Mouse (Mus musculus): Measurements from ENCODE around the gene Tmem123.

Gene Tmem123

DNA sequence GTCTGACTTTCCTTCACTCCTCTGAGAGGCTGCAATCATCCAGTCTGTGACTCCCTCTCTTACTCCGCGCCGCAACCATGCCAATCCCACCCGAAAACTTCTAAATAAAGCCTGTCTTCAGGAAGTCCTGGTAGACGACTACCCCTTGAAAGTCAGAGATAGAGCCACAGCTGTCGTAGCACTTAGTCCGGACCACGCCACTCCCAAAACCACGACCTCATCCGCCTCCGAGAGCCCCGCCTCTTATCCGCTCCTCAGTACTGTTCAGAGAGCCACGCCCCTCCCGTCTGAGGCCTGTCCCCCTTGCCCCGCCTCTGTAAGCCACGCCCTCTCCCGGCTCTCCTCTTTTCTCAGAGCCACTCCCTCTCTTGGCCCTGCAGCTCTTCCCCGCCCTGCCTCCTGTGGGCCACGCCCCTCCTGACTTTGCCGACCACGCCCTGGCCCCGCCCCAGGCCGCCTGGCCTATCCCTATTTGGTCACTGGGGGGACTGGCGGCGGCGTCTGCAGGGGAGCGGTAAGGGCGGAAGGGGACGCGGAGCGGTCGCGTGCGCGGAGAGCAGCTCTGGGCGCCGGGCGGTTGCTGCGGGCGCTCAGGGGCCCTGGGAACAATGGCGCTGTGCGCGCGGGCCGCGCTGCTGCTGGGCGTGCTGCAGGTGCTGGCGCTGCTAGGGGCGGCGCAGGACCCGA is at the start of gene Tmem123:
Gene Tmem123, plus strand, starts transcription at position 428 of the 687 bp plus-strand sequence.
- in situ Hi-C loops (cut with MboI, MseI): loop anchor here (10.0 kb wide), 2 partner anchors 111 to 579 kb away; partner anchors contain the start of genes Birc3 (in 1 of the 2), Dcun1d5 (in 1 of the 2) and Dync2h1 (in 1 of the 2)

DNA sequence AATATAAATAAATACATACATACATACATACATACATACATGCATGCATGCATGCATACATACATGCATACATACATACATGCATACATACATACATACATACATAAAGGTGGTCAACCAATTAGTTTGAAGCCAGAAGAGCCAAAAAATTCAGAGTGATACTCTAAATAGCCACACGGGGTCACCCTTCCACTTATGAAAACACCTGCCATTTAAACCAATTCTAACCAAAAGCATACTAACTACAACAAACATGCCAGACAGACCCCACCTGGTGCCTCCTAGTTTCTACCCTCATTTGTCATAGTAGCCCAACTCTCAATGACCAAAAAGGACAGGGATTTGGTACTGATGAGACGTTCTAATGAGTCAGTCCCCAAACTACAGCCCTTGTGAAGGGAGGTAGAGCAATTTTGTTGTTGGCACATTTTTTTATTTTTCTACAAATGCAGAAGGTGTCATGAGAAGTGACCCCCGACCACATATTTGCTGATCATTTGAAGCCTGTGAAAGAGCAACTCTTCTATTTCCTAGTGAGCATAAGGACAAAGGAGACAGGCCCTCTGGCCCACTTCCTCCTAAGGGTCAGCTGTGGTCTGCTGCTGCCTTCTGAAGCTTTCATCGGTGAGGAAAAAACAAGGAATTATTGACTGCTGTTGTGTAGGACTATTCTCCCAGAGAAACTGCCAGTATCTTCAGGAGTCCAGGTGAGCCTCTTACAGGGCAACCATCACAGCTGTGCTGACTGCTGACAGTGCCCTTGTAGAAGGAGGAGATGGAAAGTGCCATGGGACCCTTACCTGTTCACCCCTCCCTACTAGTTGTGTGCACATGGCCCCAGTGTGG is 49.6 kb upstream of the Tmem123 start:
- in situ Hi-C loops (cut with MboI, MseI): loop anchor here (5.0 kb wide), 1 partner anchor 183 kb away; no protein-coding TSS in a partner anchor

- in situ Hi-C loops (cut with MboI, MseI): loop anchor here (5.0 kb wide), 1 partner anchor 182 kb away; no protein-coding TSS in a partner anchor
Observed at GRCm38 (mm10) chr9:7714908-7715175, 49.0 kb upstream of the Tmem123 start.

DNA sequence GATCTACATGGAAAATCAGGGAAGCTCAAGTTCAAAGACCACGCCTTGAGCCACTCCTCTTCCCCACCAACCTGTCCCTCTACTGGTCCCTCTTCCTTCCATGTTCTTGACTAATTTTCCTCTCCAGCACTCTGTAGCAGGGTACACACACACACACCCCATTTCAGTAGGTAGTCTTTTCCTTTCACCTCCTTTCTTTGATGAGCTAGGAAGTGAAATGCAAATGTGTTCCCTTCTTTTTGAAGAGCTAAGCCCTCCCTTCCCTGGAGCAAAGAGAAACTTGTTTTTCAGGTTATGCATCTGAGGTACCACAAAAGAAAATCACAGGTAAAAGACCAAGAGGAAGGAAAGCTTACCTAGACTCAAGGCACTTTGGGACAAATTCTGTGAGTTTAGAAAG is 42.3 kb upstream of the Tmem123 start:
- in situ Hi-C loops (cut with MboI, MseI): no loop called here

DNA sequence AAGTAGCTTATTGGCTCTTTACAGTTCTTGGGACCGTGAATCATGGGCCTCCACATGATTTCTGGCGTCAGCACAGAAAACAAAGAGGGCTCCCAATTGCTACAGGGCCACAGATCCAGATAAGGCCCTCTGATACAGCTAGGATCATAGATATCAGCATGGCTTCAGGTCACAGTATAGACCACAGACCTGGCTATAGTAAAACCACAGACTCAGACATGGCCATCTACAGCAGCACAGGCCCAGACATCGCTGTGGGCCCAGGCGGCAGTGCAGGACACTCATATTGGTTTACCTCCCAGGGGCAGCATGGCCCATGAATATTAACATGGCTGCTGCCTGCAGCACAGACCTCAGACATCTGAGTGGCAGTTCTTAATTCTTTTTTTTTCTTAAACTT is 34.8 kb upstream of the Tmem123 start:
- in situ Hi-C loops (cut with MboI, MseI): no loop called here

DNA sequence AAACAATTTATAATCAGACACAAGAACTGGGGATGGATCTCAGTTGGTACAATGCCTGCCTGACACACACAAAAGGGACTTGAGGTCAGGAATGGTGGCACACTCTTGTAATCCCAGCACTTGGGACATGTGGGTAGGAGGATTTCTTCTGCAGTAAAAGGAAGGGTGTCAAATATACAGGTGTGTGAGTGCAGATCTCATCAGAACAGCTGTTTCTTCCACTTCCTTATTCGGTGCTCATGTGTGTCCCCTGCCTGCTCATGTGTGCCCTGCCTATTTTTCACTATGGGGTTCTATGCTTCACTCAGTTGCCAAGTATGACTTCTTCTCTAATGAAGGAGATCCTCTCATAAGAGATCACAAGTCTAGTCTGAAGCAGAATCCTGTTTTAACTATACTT is 21.1 kb upstream of the Tmem123 start:
- in situ Hi-C loops (cut with MboI, MseI): no loop called here

DNA sequence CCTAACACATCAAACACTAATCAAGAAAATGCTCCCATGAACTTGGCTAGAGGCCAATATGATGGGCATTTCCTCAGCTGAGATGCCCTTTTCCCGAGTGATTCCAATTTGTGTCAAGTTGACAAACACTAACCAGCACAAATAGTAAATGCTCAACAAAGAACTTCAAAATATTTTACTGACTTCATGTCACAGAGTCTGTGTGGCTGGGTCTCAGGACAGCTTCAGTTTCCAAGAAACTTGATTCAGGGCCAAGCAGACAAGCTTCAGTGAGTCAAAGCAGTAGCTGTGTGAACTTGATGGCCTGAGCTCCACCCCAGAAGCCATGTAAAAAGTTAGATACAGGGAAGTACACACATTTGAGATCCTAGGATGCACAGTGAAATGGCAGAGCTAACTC is 19.7 kb upstream of the Tmem123 start:
- in situ Hi-C loops (cut with MboI, MseI): no loop called here

- in situ Hi-C loops (cut with MboI, MseI): no loop called here
Observed at GRCm38 (mm10) chr9:7748881-7749280, 15.0 kb upstream of the Tmem123 start.

GRCm38 (mm10) chr9:7749537-7749936 is 14.3 kb upstream of the Tmem123 start:
- in situ Hi-C loops (cut with MboI, MseI): no loop called here

DNA sequence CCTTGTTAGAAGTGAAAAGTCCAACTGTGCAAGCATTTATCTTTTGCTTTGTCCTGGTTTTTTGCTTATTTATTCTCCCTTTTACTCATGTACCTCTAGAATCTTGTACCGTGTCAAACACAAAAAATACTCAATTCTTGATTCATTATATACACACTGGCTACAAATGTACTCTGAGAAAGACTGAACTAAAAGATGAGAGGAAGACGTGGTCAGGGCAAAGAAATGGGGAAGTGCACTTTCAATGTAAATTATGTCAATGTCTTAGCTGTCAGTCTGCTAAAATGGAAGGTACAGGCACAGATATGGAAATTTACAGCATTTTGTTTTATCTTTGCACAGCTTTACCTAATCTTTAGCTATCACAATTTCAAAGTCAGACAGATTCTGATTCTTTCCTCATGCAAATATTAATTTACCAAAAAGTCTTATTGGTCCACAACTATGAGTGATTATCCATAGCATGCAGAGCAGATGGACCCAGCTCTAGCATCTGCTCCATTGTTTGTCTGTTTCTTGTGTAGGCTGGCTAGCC is 7.9 kb upstream of the Tmem123 start:
- in situ Hi-C loops (cut with MboI, MseI): no loop called here

DNA sequence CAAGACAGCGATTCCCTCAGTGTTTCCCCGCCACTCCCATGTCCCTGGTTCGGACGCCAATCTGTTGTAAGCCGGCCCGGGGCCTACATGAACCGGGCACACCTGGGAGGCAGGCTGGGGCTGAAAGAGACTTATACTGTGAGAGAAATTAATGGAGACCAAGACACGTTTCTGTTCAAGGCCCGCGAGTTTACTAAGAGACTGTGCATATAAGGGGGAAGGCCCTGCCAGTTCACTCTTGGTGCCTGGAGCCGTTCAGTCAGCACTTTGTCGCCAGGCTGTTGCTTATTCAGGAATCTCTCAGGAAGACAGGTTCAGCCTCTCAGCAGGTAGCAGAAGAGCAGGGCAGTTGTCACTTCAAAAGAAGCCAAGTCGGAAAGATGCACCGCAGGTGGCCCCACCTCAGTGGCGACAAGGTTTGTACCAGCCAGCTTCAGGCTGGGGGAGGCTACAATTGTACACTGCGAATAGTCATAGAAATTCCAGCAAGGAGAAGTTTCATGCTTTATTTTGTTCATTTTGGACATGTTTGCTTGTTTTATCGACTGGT is 1.9 kb upstream of the Tmem123 start:
- in situ Hi-C loops (cut with MboI, MseI): loop anchor here (10.0 kb wide), 2 partner anchors 113 to 577 kb away; partner anchors contain the start of genes Birc3 (in 1 of the 2), Dcun1d5 (in 1 of the 2) and Dync2h1 (in 1 of the 2)

- in situ Hi-C loops (cut with MboI, MseI): loop anchor here (10.0 kb wide), 2 partner anchors 112 to 578 kb away; partner anchors contain the start of genes Birc3 (in 1 of the 2), Dcun1d5 (in 1 of the 2) and Dync2h1 (in 1 of the 2)
Observed at GRCm38 (mm10) chr9:7762741-7763140, 1.1 kb upstream of the Tmem123 start.

DNA sequence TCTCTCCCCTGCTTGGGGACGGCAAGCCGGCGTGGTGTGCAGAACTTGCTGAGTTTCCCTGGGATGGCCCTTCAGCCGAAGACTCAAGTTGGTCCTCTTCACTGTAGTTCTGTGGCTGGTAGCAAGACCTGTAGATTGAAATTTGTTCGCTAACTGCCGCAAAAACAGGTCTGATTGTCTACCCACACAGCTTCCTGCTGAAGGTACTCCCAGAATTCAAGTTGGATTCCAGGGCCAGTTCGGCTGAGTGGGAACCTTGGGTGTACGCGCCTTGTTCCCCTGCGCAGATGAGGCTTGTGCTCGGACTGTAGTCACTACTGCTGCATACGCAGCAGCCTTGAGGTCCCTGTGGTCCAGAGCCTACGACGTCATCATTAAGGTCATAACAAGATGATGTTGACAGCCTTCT is 626 bp downstream of the Tmem123 start:
- in situ Hi-C loops (cut with MboI, MseI): loop anchor here (10.0 kb wide), 2 partner anchors 110 to 580 kb away; partner anchors contain the start of genes Birc3 (in 1 of the 2), Dcun1d5 (in 1 of the 2) and Dync2h1 (in 1 of the 2)

- in situ Hi-C loops (cut with MboI, MseI): loop anchor here (5.0 to 10.0 kb wide), 3 partner anchors 67 to 580 kb away; partner anchors contain the start of genes Birc3 (in 1 of the 2), Dcun1d5 (in 1 of the 2) and Dync2h1 (in 1 of the 2)
Observed at GRCm38 (mm10) chr9:7765236-7765635, 1.4 kb downstream of the Tmem123 start.

- in situ Hi-C loops (cut with MboI, MseI): loop anchor here (5.0 to 10.0 kb wide), 3 partner anchors 66 to 582 kb away; partner anchors contain the start of genes Birc3 (in 1 of the 2), Dcun1d5 (in 1 of the 2) and Dync2h1 (in 1 of the 2)
Observed at GRCm38 (mm10) chr9:7766582-7766981, 2.7 kb downstream of the Tmem123 start.

DNA sequence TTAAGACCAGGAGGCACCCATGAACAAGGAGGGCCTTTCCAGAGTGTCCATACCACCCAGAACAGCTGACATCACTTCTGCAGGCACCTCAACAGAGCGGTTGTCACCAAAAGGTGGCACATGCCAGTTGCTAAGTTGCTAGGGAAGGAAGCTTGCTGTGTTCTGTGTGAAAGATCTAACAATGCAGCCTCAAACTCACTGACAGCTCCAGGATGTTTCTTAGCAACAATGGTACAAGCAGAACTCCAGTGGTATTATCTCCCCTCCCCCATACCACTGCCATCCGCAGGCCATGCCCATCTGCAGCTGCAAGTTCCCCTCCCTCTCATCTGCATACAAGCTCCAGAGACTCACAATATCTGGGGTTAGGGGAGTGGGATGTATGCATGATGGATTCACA is 3.7 kb downstream of the Tmem123 start:
- in situ Hi-C loops (cut with MboI, MseI): loop anchor here (5.0 to 10.0 kb wide), 3 partner anchors 65 to 583 kb away; partner anchors contain the start of genes Birc3 (in 1 of the 2), Dcun1d5 (in 1 of the 2) and Dync2h1 (in 1 of the 2)

DNA sequence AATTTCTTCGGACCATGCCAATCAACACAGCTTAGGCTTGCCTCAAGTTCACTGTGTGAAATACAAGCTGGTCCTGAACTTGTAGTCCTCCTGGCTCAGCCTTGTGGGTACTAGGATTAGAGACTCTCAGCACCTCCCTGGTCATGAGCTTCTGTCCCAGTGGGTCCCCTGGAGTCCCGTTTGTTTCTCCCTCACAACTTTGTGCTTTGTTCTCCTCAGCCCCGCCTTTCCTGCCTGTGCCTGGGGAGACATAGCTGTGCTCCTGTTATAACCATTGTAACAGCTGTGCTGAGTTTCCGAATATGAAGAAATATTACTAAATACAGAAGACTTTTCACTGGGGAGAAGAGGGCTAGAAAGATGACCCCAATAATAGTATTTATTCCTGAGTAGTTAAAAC is 5.2 kb downstream of the Tmem123 start:
- in situ Hi-C loops (cut with MboI, MseI): loop anchor here (5.0 to 10.0 kb wide), 3 partner anchors 63 to 584 kb away; partner anchors contain the start of genes Birc3 (in 1 of the 2), Dcun1d5 (in 1 of the 2) and Dync2h1 (in 1 of the 2)

GRCm38 (mm10) chr9:7769491-7769890 is 5.7 kb downstream of the Tmem123 start:
- in situ Hi-C loops (cut with MboI, MseI): loop anchor here (5.0 to 10.0 kb wide), 3 partner anchors 63 to 585 kb away; partner anchors contain the start of genes Birc3 (in 1 of the 2), Dcun1d5 (in 1 of the 2) and Dync2h1 (in 1 of the 2)

DNA sequence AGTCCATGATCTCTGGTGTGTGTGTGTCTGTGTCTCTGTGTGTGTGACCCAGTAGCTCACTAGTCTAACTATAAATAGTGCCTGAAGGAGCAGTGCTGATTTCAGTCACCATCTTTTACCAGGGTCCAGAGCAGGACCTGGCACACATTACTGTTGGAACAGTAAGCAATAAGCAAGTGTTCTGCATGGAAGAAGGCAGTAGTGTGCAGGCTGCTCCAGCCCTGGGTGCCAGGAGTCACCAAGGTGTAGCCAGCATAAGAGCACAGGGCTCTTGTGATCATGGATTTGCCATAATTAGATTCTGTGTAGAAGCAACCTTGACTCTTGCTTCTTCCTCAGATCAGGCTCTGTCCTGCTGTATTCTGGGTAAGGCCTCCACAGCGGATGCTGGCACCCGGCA is 8.5 kb downstream of the Tmem123 start:
- in situ Hi-C loops (cut with MboI, MseI): no loop called here

DNA sequence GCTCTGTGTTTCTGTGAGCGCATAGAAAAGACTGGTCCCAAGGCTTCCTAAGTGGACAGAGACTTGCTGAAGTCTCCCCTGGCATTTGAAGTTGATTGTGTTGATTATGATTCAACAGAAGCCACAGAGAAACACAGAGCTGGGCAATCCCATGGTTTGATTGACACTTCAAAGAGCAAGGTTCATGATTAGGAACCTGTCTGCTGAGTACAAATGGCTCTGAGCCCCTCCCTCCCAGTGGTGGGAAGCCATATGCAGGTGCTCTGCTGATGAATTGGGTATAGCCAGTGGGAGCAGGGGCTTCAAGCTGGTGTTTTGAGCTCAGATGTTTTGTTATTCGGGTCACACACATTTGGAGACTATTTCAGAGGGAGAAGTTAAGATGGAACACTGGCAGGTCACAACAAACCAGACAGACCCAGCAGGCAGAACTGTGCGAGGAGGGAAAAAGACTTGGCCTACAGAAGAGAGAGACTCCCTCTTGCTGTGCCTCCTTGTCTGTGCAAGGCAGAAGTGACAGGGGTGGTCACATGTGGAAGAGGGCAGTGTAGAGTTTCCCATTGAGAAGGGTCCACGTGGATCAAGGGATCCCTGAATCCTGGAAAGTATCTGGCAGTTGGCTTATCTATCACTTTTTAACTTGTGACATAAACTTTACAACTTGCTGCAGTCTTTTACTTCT is 9.1 kb downstream of the Tmem123 start:
- in situ Hi-C loops (cut with MboI, MseI): no loop called here
